Comparison of ENCODE assay signal across 26 mouse cellular contexts in the genomic region with DNA sequence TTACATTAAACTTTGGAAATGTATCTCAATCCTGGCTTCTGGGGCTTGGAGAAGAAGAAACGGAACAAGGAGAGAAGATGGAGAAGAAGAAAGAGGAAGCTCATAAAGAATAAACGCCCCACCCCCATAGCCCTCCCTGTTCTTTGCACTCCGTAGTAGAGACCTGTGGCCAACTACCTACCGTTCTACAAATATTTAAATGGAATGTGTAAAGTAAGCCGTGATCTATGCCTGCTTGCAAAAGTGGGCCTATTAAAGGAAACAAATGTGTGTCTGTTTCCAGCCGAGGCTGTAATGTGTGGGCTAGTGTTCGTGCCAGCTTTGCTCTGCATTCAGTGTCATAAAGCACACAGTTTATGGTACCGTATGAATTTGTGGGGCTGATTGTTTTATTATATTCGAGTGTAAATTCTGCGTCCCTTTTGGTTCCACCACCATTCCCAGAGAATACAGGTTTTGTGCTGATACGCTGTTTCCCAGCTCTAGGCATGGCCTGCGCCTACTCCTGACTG.
A peak's percentile ranks its signal among the peaks of the same experiment; 100 is the strongest.
DNase-seq lines count a peak whose midpoint lies in the region; ATAC-seq and TF ChIP-seq lines count a peak whose summit lies in the region.
"Had no signal": no experiment of that assay in that cellular context is flagged by ENCODE, and none has a peak within 500 bp of the region (broad histone marks: within the 10 kb centered on the region; RNA-seq: fewer than 3 reads in every experiment).

No protein-coding gene starts in this region.

- peaks cover 12% of the 10 kb centered on the region for H3K4me1 ChIP-seq in hindbrain, postnatal 0 days (ENCODE audit: insufficient read depth, low read length)
- peaks cover 9% of the 10 kb centered on the region for H3K4me1 ChIP-seq in hindbrain, embryonic 14.5 days (replicated peaks; ENCODE audit: control insufficient read depth, insufficient read depth, low read length)
- H3K4me1 ChIP-seq in neural tube, embryonic 13.5 days (replicated peaks) = peaks cover 30% of the 10 kb centered on the region
- H3K4me1 ChIP-seq in intestine, postnatal 0 days (replicated peaks; ENCODE audit: control insufficient read depth, insufficient read depth, low read length) = no peaks in the 10 kb centered on the region
- H3K4me1 ChIP-seq in neural tube, embryonic 14.5 days (ENCODE audit: control insufficient read depth, insufficient read depth, low read length) = 0 out of 2 replicates have a peak, but pooled peaks cover 4% of the 10 kb centered on the region
- peaks cover 6% of the 10 kb centered on the region for H3K4me1 ChIP-seq in heart, embryonic 10.5 days

- no peak overlapping the region for H3K9ac ChIP-seq in hindbrain, postnatal 0 days (replicated peaks; ENCODE audit: low read length)
- no peak overlapping the region for H3K9ac ChIP-seq in hindbrain, embryonic 14.5 days
- no peak overlapping the region for H3K9ac ChIP-seq in neural tube, embryonic 13.5 days
- no peak overlapping the region for H3K9ac ChIP-seq in intestine, postnatal 0 days (ENCODE audit: low read depth, low read length)
- no peak overlapping the region for H3K9ac ChIP-seq in neural tube, embryonic 14.5 days (replicated peaks; ENCODE audit: low read depth, low read length)
- H3K9ac ChIP-seq: embryonic facial prominence, embryonic 12.5 days; forebrain, embryonic 12.5 days; hindbrain, embryonic 12.5 days; liver, embryonic 15.5 days had no signal

- H3K27ac ChIP-seq in hindbrain, postnatal 0 days = peak overlapping the region; percentile 15; the same call in 1 of the 2 replicates
- H3K27ac ChIP-seq in hindbrain, embryonic 14.5 days = no peak overlapping the region
- 0 out of 2 replicates have a peak overlapping the region, but pooled peaks have one; percentile 30 for H3K27ac ChIP-seq in neural tube, embryonic 13.5 days (replicated peaks)
- H3K27ac ChIP-seq in intestine, postnatal 0 days (ENCODE audit: low read depth, low read length) = no peak overlapping the region
- no peak overlapping the region; the same call in 1 of the 2 replicates for H3K27ac ChIP-seq in neural tube, embryonic 14.5 days (ENCODE audit: low read depth, low read length)
- H3K27ac ChIP-seq in heart, embryonic 10.5 days = no peak overlapping the region
- H3K27ac ChIP-seq: embryonic facial prominence, embryonic 12.5 days; forebrain, embryonic 12.5 days; hindbrain, embryonic 12.5 days; kidney, postnatal 0 days; liver, embryonic 15.5 days had no signal

- H3K36me3 ChIP-seq in hindbrain, postnatal 0 days (ENCODE audit: insufficient read depth, low read length) = no peaks in the 10 kb centered on the region
- no peaks in the 10 kb centered on the region for H3K36me3 ChIP-seq in hindbrain, embryonic 14.5 days (replicated peaks; ENCODE audit: control insufficient read depth, insufficient read depth)
- H3K36me3 ChIP-seq in neural tube, embryonic 13.5 days = no peaks in the 10 kb centered on the region
- no peaks in the 10 kb centered on the region for H3K36me3 ChIP-seq in intestine, postnatal 0 days (ENCODE audit: control insufficient read depth, insufficient read depth)
- H3K36me3 ChIP-seq in neural tube, embryonic 14.5 days (ENCODE audit: control insufficient read depth, insufficient read depth, low read length) = no peaks in the 10 kb centered on the region
- no peaks in the 10 kb centered on the region for H3K36me3 ChIP-seq in heart, embryonic 10.5 days
- H3K36me3 ChIP-seq: embryonic facial prominence, embryonic 12.5 days; forebrain, embryonic 12.5 days; G1E; hindbrain, embryonic 12.5 days; liver, embryonic 15.5 days had no signal

- WGBS in hindbrain, postnatal 0 days = 59% methylated on average over 12 of the region's 12 CpGs
- 65% methylated on average over 12 of the region's 12 CpGs for WGBS in hindbrain, embryonic 14.5 days
- WGBS in neural tube, embryonic 13.5 days = 62% methylated on average over 12 of the region's 12 CpGs
- 27% methylated on average over 12 of the region's 12 CpGs for WGBS in intestine, postnatal 0 days
- WGBS in neural tube, embryonic 14.5 days = 52% methylated on average over 12 of the region's 12 CpGs
- 78% methylated on average over 12 of the region's 12 CpGs for WGBS in heart, embryonic 10.5 days

- TF ChIP-seq CTCF in hindbrain, postnatal 0 days (IDR thresholded peaks at IDR 0.05; ENCODE audit: low read depth) = no peak
- no peak for TF ChIP-seq CTCF in intestine, postnatal 0 days (IDR thresholded peaks at IDR 0.05; ENCODE audit: low read depth)

- DNase-seq in hindbrain, postnatal 0 days (ENCODE audit: low spot score) = no peak
- no peak for DNase-seq in hindbrain, embryonic 14.5 days (ENCODE audit: low spot score)
- DNase-seq in neural tube, embryonic 10.5 days (ENCODE audit: extremely low spot score, low spot score) = no peak
- DNase-seq in heart, postnatal 10 days = no peak
- no peak for DNase-seq in heart, embryonic 10.5 days (ENCODE audit: low spot score)
- DNase-seq: B cell, adult 2 months; cerebellum, adult 11 months; cerebellum, adult 9-11 months; kidney, adult 18-20 months; liver; lung, postnatal 4 days had no signal

- intact Hi-C loops in heart, postnatal 10 days (cut with DNase I) = no loop called here

- H3K4me3 ChIP-seq in hindbrain, postnatal 0 days (ENCODE audit: low read length) = no peak overlapping the region
- H3K4me3 ChIP-seq in hindbrain, embryonic 14.5 days (replicated peaks; ENCODE audit: low read length) = no peak overlapping the region
- no peak overlapping the region for H3K4me3 ChIP-seq in neural tube, embryonic 13.5 days
- H3K4me3 ChIP-seq in intestine, postnatal 0 days (ENCODE audit: low read depth, low read length) = no peak overlapping the region
- no peak overlapping the region for H3K4me3 ChIP-seq in neural tube, embryonic 14.5 days (ENCODE audit: low read depth, low read length)
- no peak overlapping the region for H3K4me3 ChIP-seq in heart, embryonic 10.5 days
- H3K4me3 ChIP-seq: embryonic facial prominence, embryonic 12.5 days; erythroblast, embryonic 14.5 days; forebrain, embryonic 12.5 days; hindbrain, embryonic 12.5 days; liver, embryonic 15.5 days; myocyte had no signal

- H3K4me2 ChIP-seq in hindbrain, postnatal 0 days (ENCODE audit: low read depth, low read length) = no peak overlapping the region
- no peak overlapping the region for H3K4me2 ChIP-seq in hindbrain, embryonic 14.5 days (replicated peaks)
- H3K4me2 ChIP-seq in neural tube, embryonic 13.5 days = no peak overlapping the region
- H3K4me2 ChIP-seq in intestine, postnatal 0 days (replicated peaks; ENCODE audit: low read depth) = peak overlapping the region; percentile 28
- H3K4me2 ChIP-seq in neural tube, embryonic 14.5 days (ENCODE audit: low read depth, low read length) = no peak overlapping the region
- H3K4me2 ChIP-seq: embryonic facial prominence, embryonic 12.5 days; forebrain, embryonic 12.5 days; heart, embryonic 11.5 days; hindbrain, embryonic 12.5 days; liver, embryonic 15.5 days had no signal

- no peaks in the 10 kb centered on the region for H3K9me3 ChIP-seq in hindbrain, postnatal 0 days (ENCODE audit: low read length)
- no peaks in the 10 kb centered on the region for H3K9me3 ChIP-seq in hindbrain, embryonic 14.5 days (ENCODE audit: control insufficient read depth, low read length)
- no peaks in the 10 kb centered on the region for H3K9me3 ChIP-seq in neural tube, embryonic 13.5 days
- H3K9me3 ChIP-seq in intestine, postnatal 0 days (ENCODE audit: control insufficient read depth) = no peaks in the 10 kb centered on the region
- no peaks in the 10 kb centered on the region for H3K9me3 ChIP-seq in neural tube, embryonic 14.5 days (ENCODE audit: control insufficient read depth, low read length)
- H3K9me3 ChIP-seq in heart, embryonic 10.5 days = no peaks in the 10 kb centered on the region
- H3K9me3 ChIP-seq: embryonic facial prominence, embryonic 12.5 days; forebrain, embryonic 12.5 days; hindbrain, embryonic 12.5 days; liver, embryonic 15.5 days had no signal

- H3K27me3 ChIP-seq in hindbrain, postnatal 0 days (ENCODE audit: insufficient read depth, low read length) = no peaks in the 10 kb centered on the region
- no peaks in the 10 kb centered on the region for H3K27me3 ChIP-seq in hindbrain, embryonic 14.5 days (ENCODE audit: control insufficient read depth, insufficient read depth, low read length)
- no peaks in the 10 kb centered on the region for H3K27me3 ChIP-seq in neural tube, embryonic 13.5 days
- no peaks in the 10 kb centered on the region for H3K27me3 ChIP-seq in intestine, postnatal 0 days (replicated peaks; ENCODE audit: control insufficient read depth, insufficient read depth, low read length)
- no peaks in the 10 kb centered on the region for H3K27me3 ChIP-seq in neural tube, embryonic 14.5 days (ENCODE audit: control insufficient read depth, insufficient read depth, low read length)
- no peaks in the 10 kb centered on the region for H3K27me3 ChIP-seq in heart, embryonic 10.5 days (ENCODE audit: insufficient read depth, poor library complexity, severe bottlenecking)
- H3K27me3 ChIP-seq: CH12.LX; embryonic facial prominence, embryonic 12.5 days; forebrain, embryonic 12.5 days; hindbrain, embryonic 12.5 days; Patski had no signal

- ATAC-seq in hindbrain, postnatal 0 days = no peak
- no peak for ATAC-seq in hindbrain, embryonic 14.5 days (ENCODE audit: low FRiP score)
- ATAC-seq in neural tube, embryonic 13.5 days (ENCODE audit: low read depth) = no peak
- ATAC-seq in intestine, postnatal 0 days = no peak
- peak; percentile 24; the same call in 1 of the 2 replicates for ATAC-seq in neural tube, embryonic 14.5 days (ENCODE audit: low read depth)
- ATAC-seq: midbrain, embryonic 16.5 days; Patski had no signal

Comparison
In these comparisons a context has a peak if more than half of its experiments do, and no peak if none do; other contexts are left out.
1. H3K27ac ChIP-seq: peak in hindbrain, postnatal 0 days (single experiment) and neural tube, embryonic 13.5 days (single experiment); none in hindbrain, embryonic 14.5 days (single experiment), intestine, postnatal 0 days (single experiment), neural tube, embryonic 14.5 days (single experiment) and heart, embryonic 10.5 days (single experiment).